Mouse (Mus musculus) layer of hippocampus, postnatal 10 days (tissue): ENCODE measurements around the gene Gm15056. TPM values are rescaled to one million over a fixed set of nuclear protein-coding genes. Genes with fewer than 3 reads are reported as not detected.

ENCODE experiments used
- DNase-seq, 2 experiments: peaks; one replicate each; pipeline ENCODE4 v3.0.0; 2021; ENCODE audit warnings: low spot score in 2 of 2
- long read RNA-seq: library from polyadenylated mRNA; stranded (forward); transcript quantifications from one replicate; pipeline ENCODE4 v2.0.0, GENCODE M21; 2023
- total RNA-seq, 2 experiments: library from RNA; stranded (reverse); gene quantifications; 2 replicates each; pipeline ENCODE4 v1.2.3; 2021

Gene Gm15056
- not detected for total RNA-seq
- long read RNA-seq: 0 reads

GRCm38 (mm10) chr8:20902527-20902926 lies at the start of gene Gm15056:
TSS of gene Gm15056 (minus strand) at chr8:20902627.
- DNase-seq: no peak

DNA sequence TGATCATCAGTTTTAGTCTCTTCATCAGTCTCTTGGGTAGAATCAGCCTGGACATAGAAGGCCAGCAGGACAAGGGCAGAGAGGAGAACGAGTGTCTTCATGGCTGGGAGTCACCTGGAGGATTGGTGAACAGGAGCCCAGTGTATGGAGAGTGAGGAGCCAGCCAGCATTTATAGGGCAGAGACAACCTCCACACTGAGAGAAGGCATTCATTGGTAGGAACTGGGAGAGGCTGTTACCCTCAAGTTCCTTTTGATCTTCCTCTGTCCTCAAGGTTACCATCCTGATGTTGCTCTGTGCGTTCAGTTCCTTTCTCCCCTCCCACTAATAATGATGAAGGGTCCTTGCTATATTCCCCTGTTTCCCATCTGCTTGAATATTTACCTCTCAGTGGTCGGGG lies 42.2 kb upstream of the Gm15056 start, which contains the start of gene AY761185:
AY761185 (minus strand) TSS at position 101 of the 400 bp plus-strand sequence.
- DNase-seq: no peak

DNA sequence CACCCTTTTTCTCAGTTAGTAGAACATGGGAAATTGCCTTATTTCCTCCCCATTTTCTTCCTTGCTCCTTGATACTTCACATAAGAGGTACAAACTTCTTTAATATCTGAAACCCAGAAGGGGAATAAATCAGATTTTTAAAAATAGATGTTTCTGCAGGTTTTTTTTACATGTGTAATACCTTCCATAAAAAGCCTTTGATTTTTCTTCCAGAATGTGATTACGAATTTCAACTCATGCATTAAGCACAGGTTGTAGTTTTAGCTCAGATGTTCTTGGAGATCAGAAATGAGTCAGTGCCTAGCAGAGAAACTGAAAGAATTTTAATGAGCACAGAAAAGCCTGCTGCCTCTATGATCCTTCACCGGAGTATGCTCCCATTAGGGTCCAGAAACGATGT lies 19.5 kb upstream of the Gm15056 start, which contains the start of gene Gm6040:
Gm6040 (minus strand) TSS at position 101 of the 400 bp plus-strand sequence.
- no peak for DNase-seq

- no peak for DNase-seq
Measured at GRCm38 (mm10) chr8:20912288-20912687, 9.9 kb upstream of the Gm15056 start.

GRCm38 (mm10) chr8:20908256-20908655 lies 5.8 kb upstream of the Gm15056 start:
- DNase-seq: no peak

- no peak for DNase-seq
Measured at GRCm38 (mm10) chr8:20907119-20907518, 4.7 kb upstream of the Gm15056 start.

- no peak for DNase-seq
Measured at GRCm38 (mm10) chr8:20892369-20892768, 10.1 kb downstream of the Gm15056 start, which contains the start of gene Defb33. TSS of gene Defb33 (plus strand) at chr8:20892669.

GRCm38 (mm10) chr8:20874608-20875007 lies 27.8 kb downstream of the Gm15056 start:
- DNase-seq: no peak

Other genes starting within 250 kb of the Gm15056 start
- not detected for gene Defb33, start 10.0 kb downstream of the Gm15056 start, total RNA-seq
- gene Gm6040, start 19.4 kb upstream of the Gm15056 start, total RNA-seq: not detected
- gene AY761185, start 42.1 kb upstream of the Gm15056 start, total RNA-seq: not detected
- gene Defa21, start 122.9 kb upstream of the Gm15056 start, total RNA-seq: not detected
- not detected for gene Defa23, start 152.4 kb upstream of the Gm15056 start, total RNA-seq
- not detected for gene Defa35, start 162.4 kb upstream of the Gm15056 start, total RNA-seq
- not detected for gene Defa25, start 181.8 kb upstream of the Gm15056 start, total RNA-seq
- gene Gm14851, start 193.4 kb upstream of the Gm15056 start, total RNA-seq: not detected
- not detected for gene Defa30, start 232.0 kb upstream of the Gm15056 start, total RNA-seq